Mouse (Mus musculus): Measurements from ENCODE around the gene Rps15a. TPM values are rescaled to one million over a fixed set of nuclear protein-coding genes. Genes with fewer than 3 reads are reported as not detected.
A peak's percentile ranks its signal among the peaks of the same experiment; 100 is the strongest.

Gene Rps15a
- total RNA-seq, 1 experiment from 2014 or later = 882 TPM

GRCm38 (mm10) chr7:118117539-118118210, 1.7 kb upstream of the Rps15a start:
- ATAC-seq (replicated peaks; ENCODE audit: low read depth, poor library complexity, severe bottlenecking) = no peak; the same call in 1 of the 2 replicates

GRCm38 (mm10) chr7:118116787-118117538, 975 bp upstream of the Rps15a start:
- no peak for ATAC-seq (replicated peaks; ENCODE audit: low read depth, poor library complexity, severe bottlenecking)

- no peak for ATAC-seq (replicated peaks; ENCODE audit: low read depth, poor library complexity, severe bottlenecking)
Measured at GRCm38 (mm10) chr7:118115533-118115876, 483 bp downstream of the Rps15a start.

GRCm38 (mm10) chr7:118113541-118114297, 2.3 kb downstream of the Rps15a start:
- ATAC-seq (replicated peaks; ENCODE audit: low read depth, poor library complexity, severe bottlenecking) = no peak

GRCm38 (mm10) chr7:118111128-118111527, 4.9 kb downstream of the Rps15a start:
- no peak for ATAC-seq (replicated peaks; ENCODE audit: low read depth, poor library complexity, severe bottlenecking)

GRCm38 (mm10) chr7:118107671-118108070, 8.3 kb downstream of the Rps15a start:
- ATAC-seq (replicated peaks; ENCODE audit: low read depth, poor library complexity, severe bottlenecking) = no peak

GRCm38 (mm10) chr7:118104458-118105052, 11.4 kb downstream of the Rps15a start:
- peak; percentile 24 for ATAC-seq (replicated peaks; ENCODE audit: low read depth, poor library complexity, severe bottlenecking)

- no peak for ATAC-seq (replicated peaks; ENCODE audit: low read depth, poor library complexity, severe bottlenecking)
Measured at GRCm38 (mm10) chr7:118103462-118104379, 12.3 kb downstream of the Rps15a start.

- ATAC-seq (replicated peaks; ENCODE audit: low read depth, poor library complexity, severe bottlenecking) = peak; percentile 13; the same call in 1 of the 2 replicates
Measured at GRCm38 (mm10) chr7:118102678-118103461, 13.1 kb downstream of the Rps15a start.

GRCm38 (mm10) chr7:118102231-118102630, 13.8 kb downstream of the Rps15a start:
- peak; percentile 71 for ATAC-seq (replicated peaks; ENCODE audit: low read depth, poor library complexity, severe bottlenecking)

- ATAC-seq (replicated peaks; ENCODE audit: low read depth, poor library complexity, severe bottlenecking) = peak; percentile 45
Measured at GRCm38 (mm10) chr7:118097615-118098014, 18.4 kb downstream of the Rps15a start.

GRCm38 (mm10) chr7:118079987-118080386, 36.0 kb downstream of the Rps15a start:
- ATAC-seq (replicated peaks; ENCODE audit: low read depth, poor library complexity, severe bottlenecking) = no peak

- no peak; the same call in 1 of the 2 replicates for ATAC-seq (replicated peaks; ENCODE audit: low read depth, poor library complexity, severe bottlenecking)
Measured at GRCm38 (mm10) chr7:118079097-118079496, 36.9 kb downstream of the Rps15a start.

- no peak for ATAC-seq (replicated peaks; ENCODE audit: low read depth, poor library complexity, severe bottlenecking)
Measured at GRCm38 (mm10) chr7:118067261-118067660, 48.7 kb downstream of the Rps15a start.

- no peak for ATAC-seq (replicated peaks; ENCODE audit: low read depth, poor library complexity, severe bottlenecking)
Measured at GRCm38 (mm10) chr7:118056300-118056699, 59.7 kb downstream of the Rps15a start.
